Mouse (Mus musculus): Measurements from ENCODE around the gene Skint2.

The Skint2 gene

GRCm38 (mm10) chr4:112556894-112557293, at the start of gene Skint2:
Skint2 (plus strand) TSS chr4:112557194.
- no peak for DNase-seq (ENCODE audit: low read depth, low spot score)

Data from forelimb bud, embryonic 11.5 days (tissue).